Mouse (Mus musculus) heart, embryonic 13.5 days (tissue): ENCODE measurements around the gene Shroom1. TPM values are rescaled to one million over a fixed set of nuclear protein-coding genes. Genes with fewer than 3 reads are reported as not detected.
"Not testable (repeated sequence)": the region's sequence is repeated elsewhere in the genome, so short reads cannot be mapped to it uniquely, and the experiment has no call there.

Experiments
- ATAC-seq: fragments of 200-750 bp; cut with Nextera tagmentation; 2 replicates; pipeline ENCODE4 v1.8.0; 2017; ENCODE audit warnings: moderate TSS enrichment; ENCODE audit not compliant: insufficient number of reproducible peaks, low FRiP score, low TSS enrichment; ENCODE audit errors: extremely low read depth
- H3K27ac ChIP-seq: fragments of 300-500 bp; sonication (generic); replicated peaks from 2 replicates; pipeline ENCODE4 v1.5.1; 2015; ENCODE audit warnings: moderate library complexity, mild to moderate bottlenecking, inconsistent platforms
- H3K27me3 ChIP-seq: fragments of 300-500 bp; sonication (generic); replicated peaks from 2 replicates; pipeline ENCODE4 v1.6.1; 2015; ENCODE audit warnings: mild to moderate bottlenecking, inconsistent platforms
- H3K36me3 ChIP-seq: fragments of 300-500 bp; sonication (generic); 2 replicates; pipeline ENCODE4 v1.6.1; 2015; ENCODE audit warnings: mild to moderate bottlenecking, inconsistent platforms
- H3K4me1 ChIP-seq: fragments of 300-500 bp; sonication (generic); 2 replicates; pipeline ENCODE4 v1.6.1; 2015; ENCODE audit warnings: inconsistent platforms
- H3K4me2 ChIP-seq: fragments of 300-500 bp; sonication (generic); 2 replicates; pipeline ENCODE4 v1.6.1; 2015; ENCODE audit warnings: inconsistent platforms, mild to moderate bottlenecking, moderate library complexity
- H3K4me3 ChIP-seq: fragments of 300-500 bp; sonication (generic); 2 replicates; pipeline ENCODE4 v1.5.1; 2015; ENCODE audit warnings: moderate library complexity, mild to moderate bottlenecking, inconsistent platforms
- H3K9ac ChIP-seq: fragments of 300-500 bp; sonication (generic); 2 replicates; pipeline ENCODE4 v1.6.1; 2015; ENCODE audit warnings: inconsistent platforms, mild to moderate bottlenecking, moderate library complexity
- H3K9me3 ChIP-seq: fragments of 300-500 bp; sonication (generic); 2 replicates; pipeline ENCODE4 v1.6.1; 2016; ENCODE audit warnings: inconsistent platforms
- WGBS: fragments of 180-500 bp; shearing (Covaris S2); methylation state at CpG from one replicate; pipeline ENCODE4 v1.1.7; 2015; ENCODE audit warnings: mixed read lengths; 5-methylcytosine and 5-hydroxymethylcytosine counted together
- polyA plus RNA-seq: library from polyadenylated mRNA; unstranded; fragments of >200 nt; fragmentation: Nextera tagmentation; extraction: Ambion mirVana; gene quantifications from 2 replicates; pipeline ENCODE4 v1.2.1, GENCODE M21; 2015

The Shroom1 gene
- 3.0 TPM in 2 replicates for polyA plus RNA-seq

GRCm38 (mm10) chr11:53456474-53457371, at the start of gene Shroom1, which contains the start of gene Gm10447:
Shroom1 (plus strand) TSS chr11:53457205.
Gm10447 (minus strand) TSS chr11:53457110.
- no peaks in the 10 kb centered on the region for H3K9me3 ChIP-seq
- H3K4me2 ChIP-seq, result peak within 1 kb of the TSS; percentile 90
- ATAC-seq, result 0 out of 2 replicates have a peak, but pooled peaks have one; percentile 39
- peak within 1 kb of the TSS; percentile 84 for H3K9ac ChIP-seq
- peaks cover 9% of the 10 kb centered on the region; the same call in 1 of the 2 replicates for H3K4me1 ChIP-seq
- no peaks in the 10 kb centered on the region for H3K36me3 ChIP-seq
- WGBS, result 3% methylated on average over 42 of the region's 42 CpGs
- H3K27ac ChIP-seq, result peak within 1 kb of the TSS; percentile 40
- H3K4me3 ChIP-seq, result peak within 1 kb of the TSS; percentile 66
- peaks cover 29% of the 10 kb centered on the region for H3K27me3 ChIP-seq

- Histone ChIP-seq H3K36me3 (peaks cover 95% of the 10 kb centered on the region), H3K27ac (no peak overlapping the region), H3K9me3 (no peaks in the 10 kb centered on the region)
Observed at GRCm38 (mm10) chr11:53411738-53412137, 45.3 kb upstream of the Shroom1 start.

GRCm38 (mm10) chr11:53413871-53414270, 43.1 kb upstream of the Shroom1 start:
- no peak overlapping the region for H3K27ac ChIP-seq
- H3K36me3 ChIP-seq, result peaks cover 96% of the 10 kb centered on the region
- H3K4me1 ChIP-seq, result no peaks in the 10 kb centered on the region
- H3K9me3 ChIP-seq, result no peaks in the 10 kb centered on the region
- no peak for ATAC-seq
- no peaks in the 10 kb centered on the region for H3K27me3 ChIP-seq
- H3K9ac ChIP-seq, result no peak overlapping the region
- WGBS, result 81% methylated on average over 4 of the region's 4 CpGs
- H3K4me2 ChIP-seq, result no peak overlapping the region
- no peak overlapping the region for H3K4me3 ChIP-seq

More at GRCm38 (mm10) chr11:53411738-53412137, 45.3 kb upstream of the Shroom1 start:
- ATAC-seq, result no peak
- H3K4me1 ChIP-seq, result no peaks in the 10 kb centered on the region
- no peaks in the 10 kb centered on the region for H3K27me3 ChIP-seq
- no peak overlapping the region for H3K4me3 ChIP-seq
- H3K9ac ChIP-seq, result no peak overlapping the region
- no peak overlapping the region for H3K4me2 ChIP-seq

GRCm38 (mm10) chr11:53418048-53418447, 39.0 kb upstream of the Shroom1 start:
- Histone ChIP-seq H3K4me3 (no peak overlapping the region), H3K27me3 (no peaks in the 10 kb centered on the region), H3K27ac (no peak overlapping the region), H3K4me2 (no peak overlapping the region), H3K36me3 (peaks cover 88% of the 10 kb centered on the region), H3K9ac (no peak overlapping the region), H3K4me1 (no peaks in the 10 kb centered on the region), H3K9me3 (no peaks in the 10 kb centered on the region)
- no peak for ATAC-seq

- Histone ChIP-seq H3K27me3 (no peaks in the 10 kb centered on the region), H3K4me3 (no peak within 1 kb of the TSS), H3K9me3 (no peaks in the 10 kb centered on the region), H3K4me1 (peaks cover 11% of the 10 kb centered on the region), H3K27ac (no peak within 1 kb of the TSS), H3K4me2 (no peak within 1 kb of the TSS), H3K9ac (no peak within 1 kb of the TSS), H3K36me3 (peaks cover 43% of the 10 kb centered on the region)
- no peak for ATAC-seq
- WGBS, result 83% methylated on average over 4 of the region's 4 CpGs
Observed at GRCm38 (mm10) chr11:53423036-53423435, 34.0 kb upstream of the Shroom1 start, which contains the start of gene Leap2. Leap2 (minus strand) TSS chr11:53423170.

GRCm38 (mm10) chr11:53424826-53425225, 32.2 kb upstream of the Shroom1 start:
- no peak overlapping the region for H3K9ac ChIP-seq
- H3K27me3 ChIP-seq, result no peaks in the 10 kb centered on the region
- WGBS, result 51% methylated on average over 2 of the region's 2 CpGs
- no peak overlapping the region for H3K4me3 ChIP-seq
- peaks cover 41% of the 10 kb centered on the region for H3K36me3 ChIP-seq
- no peaks in the 10 kb centered on the region for H3K9me3 ChIP-seq
- H3K4me1 ChIP-seq, result peaks cover 19% of the 10 kb centered on the region
- H3K4me2 ChIP-seq, result no peak overlapping the region
- ATAC-seq, result no peak
- peak overlapping the region; percentile 33 for H3K27ac ChIP-seq

GRCm38 (mm10) chr11:53425251-53425650, 31.8 kb upstream of the Shroom1 start:
- Histone ChIP-seq H3K36me3 (peaks cover 36% of the 10 kb centered on the region), H3K4me3 (no peak overlapping the region), H3K27ac (peak overlapping the region; percentile 33), H3K27me3 (no peaks in the 10 kb centered on the region), H3K9ac (no peak overlapping the region), H3K9me3 (no peaks in the 10 kb centered on the region), H3K4me2 (no peak overlapping the region), H3K4me1 (peaks cover 22% of the 10 kb centered on the region)
- no peak for ATAC-seq
- 43% methylated on average over 3 of the region's 3 CpGs for WGBS

- 75% methylated on average over 6 of the region's 6 CpGs for WGBS
- Histone ChIP-seq H3K9ac (no peak overlapping the region), H3K4me2 (no peak overlapping the region), H3K27ac (peak overlapping the region; percentile 33; the same call in 1 of the 2 replicates), H3K36me3 (peaks cover 32% of the 10 kb centered on the region), H3K4me1 (peaks cover 22% of the 10 kb centered on the region), H3K27me3 (no peaks in the 10 kb centered on the region), H3K9me3 (no peaks in the 10 kb centered on the region), H3K4me3 (no peak overlapping the region)
- ATAC-seq, result no peak
Observed at GRCm38 (mm10) chr11:53425711-53426255, 31.2 kb upstream of the Shroom1 start.

- not testable (repeated sequence) for H3K4me2 ChIP-seq, H3K4me3 ChIP-seq, ATAC-seq, H3K9me3 ChIP-seq, H3K27me3 ChIP-seq
- Histone ChIP-seq H3K9ac (0 out of 2 replicates have a peak overlapping the region, but pooled peaks have one; percentile 52), H3K4me1 (peaks cover 30% of the 10 kb centered on the region), H3K36me3 (peaks cover 23% of the 10 kb centered on the region), H3K27ac (peak overlapping the region; percentile 60)
- WGBS, result 41% methylated on average over 3 of the region's 3 CpGs
Observed at GRCm38 (mm10) chr11:53426914-53427313, 30.1 kb upstream of the Shroom1 start.

- no peak overlapping the region for H3K9ac ChIP-seq
- H3K27me3 ChIP-seq, result no peaks in the 10 kb centered on the region
Observed at GRCm38 (mm10) chr11:53427993-53428715, 28.9 kb upstream of the Shroom1 start.

GRCm38 (mm10) chr11:53428716-53429057, 28.3 kb upstream of the Shroom1 start:
- Histone ChIP-seq H3K9me3 (no peaks in the 10 kb centered on the region), H3K4me3 (no peak overlapping the region)
- 96% methylated on average over 5 of the region's 5 CpGs for WGBS

More at GRCm38 (mm10) chr11:53427993-53428715, 28.9 kb upstream of the Shroom1 start:
- Histone ChIP-seq H3K9me3 (no peaks in the 10 kb centered on the region), H3K4me3 (no peak overlapping the region), H3K4me1 (peaks cover 31% of the 10 kb centered on the region), H3K27ac (no peak overlapping the region), H3K36me3 (peaks cover 16% of the 10 kb centered on the region), H3K4me2 (no peak overlapping the region)
- 84% methylated on average over 3 of the region's 3 CpGs for WGBS
- no peak for ATAC-seq

More at GRCm38 (mm10) chr11:53428716-53429057, 28.3 kb upstream of the Shroom1 start:
- Histone ChIP-seq H3K4me1 (peaks cover 33% of the 10 kb centered on the region), H3K36me3 (peaks cover 16% of the 10 kb centered on the region), H3K27ac (no peak overlapping the region), H3K27me3 (no peaks in the 10 kb centered on the region), H3K9ac (no peak overlapping the region), H3K4me2 (no peak overlapping the region)
- ATAC-seq, result no peak
